Mouse (Mus musculus): ENCODE data around the gene Parp11.

Gene Parp11

DNA sequence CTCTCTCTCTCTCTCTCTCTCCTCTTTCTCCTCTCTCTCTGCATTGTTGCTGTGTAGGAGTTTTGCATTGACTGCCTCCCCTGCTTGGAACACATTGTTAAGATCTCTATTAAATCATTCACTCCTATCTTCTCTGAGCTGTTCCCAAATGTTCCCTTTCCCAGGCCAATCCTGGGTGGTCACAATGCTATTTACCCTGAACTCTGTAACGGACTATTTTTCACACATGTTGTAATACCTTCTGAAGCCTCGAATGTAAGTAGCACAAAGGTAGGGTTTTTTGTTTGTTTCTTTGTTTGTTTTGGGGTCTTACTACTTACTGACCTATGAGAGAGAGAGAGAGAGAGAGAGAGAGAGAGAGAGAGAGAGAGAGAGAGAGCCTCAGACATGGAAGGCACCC lies 2.2 kb downstream of the Parp11 start:
- no peak for DNase-seq (ENCODE audit: low spot score)

DNA sequence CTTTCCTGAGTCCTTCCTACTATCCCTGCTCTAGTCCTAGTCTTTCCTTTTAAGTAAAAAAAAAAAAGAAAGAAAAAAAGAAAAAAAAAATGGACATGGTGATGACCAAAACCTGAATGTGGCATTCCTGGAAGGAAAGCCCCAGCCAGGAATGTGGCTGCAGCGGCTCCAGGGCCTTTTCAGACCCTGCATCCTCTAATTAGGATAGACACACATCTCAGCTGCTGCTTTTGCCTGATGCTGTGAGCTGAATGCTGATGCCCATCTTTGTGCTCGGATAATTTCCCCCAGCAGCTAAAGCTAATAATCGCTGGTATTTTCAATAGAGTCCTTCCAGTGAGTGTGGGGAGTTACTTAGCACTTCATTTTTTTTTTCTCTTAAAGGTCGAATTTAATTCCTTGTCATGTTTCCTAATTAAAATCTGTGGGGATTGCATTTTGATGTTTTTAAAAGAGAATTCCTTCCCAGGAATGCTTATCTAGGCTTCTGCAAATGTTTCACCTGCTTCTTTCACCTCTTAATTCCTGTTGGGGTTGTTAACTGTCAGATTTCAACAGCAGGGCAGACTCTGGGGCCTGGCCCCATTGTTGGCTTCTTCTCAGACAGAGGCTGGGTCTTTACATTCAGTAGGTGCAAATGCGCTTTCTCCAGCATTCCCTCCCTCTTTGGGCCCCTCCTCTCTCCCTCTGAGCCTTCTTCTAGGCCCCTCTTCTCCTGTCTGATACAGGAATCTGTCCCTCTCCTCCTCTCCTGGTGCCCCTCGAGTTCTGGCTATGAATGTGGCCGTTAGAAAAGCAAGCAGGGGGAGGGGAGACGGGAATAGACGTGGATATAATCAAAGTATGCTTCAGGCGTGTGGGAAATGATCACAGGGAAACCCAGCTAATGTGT lies 3.1 kb downstream of the Parp11 start:
- DNase-seq (ENCODE audit: low spot score), result no peak

DNA sequence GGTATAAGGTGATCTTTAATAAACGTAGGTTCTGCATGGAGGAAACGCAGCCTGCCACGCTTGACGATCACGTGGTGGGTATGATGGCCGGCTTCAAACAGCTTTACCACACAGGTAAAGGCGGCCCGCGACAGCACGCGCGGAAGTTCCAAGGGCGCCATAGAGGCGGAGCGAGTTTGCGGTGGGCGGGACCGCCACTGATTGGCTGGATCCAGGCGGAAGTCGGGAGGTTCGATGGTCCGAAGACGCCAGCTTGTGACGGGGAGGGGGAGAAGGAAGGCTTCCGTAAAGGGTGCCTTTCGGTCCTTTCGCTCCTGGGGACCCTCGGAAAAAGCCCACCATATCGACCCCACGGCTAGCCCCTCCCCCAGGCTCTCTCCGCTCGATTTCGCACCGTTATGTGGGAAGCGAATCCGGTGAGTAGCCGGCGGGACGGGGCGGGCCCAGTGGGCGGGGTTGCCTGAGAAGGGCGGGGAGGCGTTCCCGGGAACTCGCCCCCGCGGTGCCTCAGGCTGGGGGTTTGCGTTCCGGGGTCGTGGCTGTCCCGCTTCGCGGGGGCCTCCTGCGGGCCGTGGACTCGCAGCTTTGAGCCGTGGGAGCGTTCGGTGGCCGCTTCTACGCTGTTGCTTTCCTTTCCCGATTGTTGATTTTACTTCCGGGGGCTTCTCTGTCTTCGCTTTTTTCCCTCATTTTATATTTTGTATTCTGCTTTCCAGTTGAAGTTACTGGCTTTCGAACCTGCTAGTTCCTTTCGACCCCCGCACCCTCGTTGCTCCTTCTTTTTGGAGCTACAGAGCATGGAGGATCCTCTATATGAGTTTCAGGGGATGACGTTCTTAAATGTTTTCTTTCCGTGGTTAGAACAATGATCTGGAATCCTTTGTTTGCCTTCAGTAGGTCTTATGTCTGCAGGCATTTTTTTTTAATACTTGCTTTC lies 7.0 kb downstream of the Parp11 start:
- peak; percentile 91 for DNase-seq (ENCODE audit: low spot score)

DNA sequence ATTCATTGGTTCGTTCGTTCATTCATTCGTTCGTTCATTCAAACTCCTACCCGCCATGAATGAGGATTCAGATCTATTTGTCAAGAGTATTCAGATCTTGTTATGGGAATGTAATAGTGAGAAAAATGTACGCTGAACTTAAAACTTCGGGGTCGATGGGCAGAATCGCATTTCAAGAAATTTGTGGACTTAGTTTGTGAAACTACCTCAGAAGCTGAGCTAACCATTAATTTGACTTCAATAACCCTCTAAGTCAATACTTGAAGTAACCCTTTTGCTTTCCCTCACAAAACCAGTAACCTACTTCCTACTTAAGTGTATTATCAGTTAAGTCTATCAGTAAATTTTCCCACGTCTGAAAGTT lies 7.7 kb downstream of the Parp11 start:
- no peak for DNase-seq (ENCODE audit: low spot score)

- DNase-seq (ENCODE audit: low spot score), result no peak
These were observed 8.2 kb downstream of the Parp11 start for GRCm38 (mm10) chr6:127454809-127455208.

- no peak for DNase-seq (ENCODE audit: low spot score)
These were observed 8.8 kb downstream of the Parp11 start for GRCm38 (mm10) chr6:127455440-127455839.

- DNase-seq (ENCODE audit: low spot score), result no peak
These were observed 10.1 kb downstream of the Parp11 start for GRCm38 (mm10) chr6:127456769-127457168.

- no peak for DNase-seq (ENCODE audit: low spot score)
These were observed 13.1 kb downstream of the Parp11 start for GRCm38 (mm10) chr6:127459776-127460175.

GRCm38 (mm10) chr6:127461491-127461890 lies 14.9 kb downstream of the Parp11 start:
- DNase-seq (ENCODE audit: low spot score), result no peak

DNA sequence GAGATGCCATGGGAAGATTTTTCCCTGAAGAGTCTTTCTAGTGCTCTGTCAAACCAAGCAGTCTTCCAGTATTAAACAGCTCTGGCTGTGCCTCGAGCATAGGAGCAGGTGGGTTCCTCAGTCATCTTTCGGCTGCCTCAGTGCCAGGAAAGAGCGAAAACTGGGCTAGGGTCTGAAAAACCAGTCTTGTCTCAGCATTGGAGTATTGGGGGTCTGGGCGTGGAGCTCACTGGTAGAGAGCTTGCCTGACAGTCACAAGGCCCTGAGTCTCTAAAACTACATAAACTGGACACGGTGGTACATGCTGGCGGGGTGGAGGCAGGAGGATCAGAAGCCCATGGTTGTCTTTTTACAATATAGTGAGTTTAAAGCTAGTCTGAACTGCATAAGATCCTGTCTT lies 15.6 kb downstream of the Parp11 start:
- DNase-seq (ENCODE audit: low spot score), result no peak

- DNase-seq (ENCODE audit: low spot score), result no peak
These were observed 16.8 kb downstream of the Parp11 start for GRCm38 (mm10) chr6:127463273-127464001.

DNA sequence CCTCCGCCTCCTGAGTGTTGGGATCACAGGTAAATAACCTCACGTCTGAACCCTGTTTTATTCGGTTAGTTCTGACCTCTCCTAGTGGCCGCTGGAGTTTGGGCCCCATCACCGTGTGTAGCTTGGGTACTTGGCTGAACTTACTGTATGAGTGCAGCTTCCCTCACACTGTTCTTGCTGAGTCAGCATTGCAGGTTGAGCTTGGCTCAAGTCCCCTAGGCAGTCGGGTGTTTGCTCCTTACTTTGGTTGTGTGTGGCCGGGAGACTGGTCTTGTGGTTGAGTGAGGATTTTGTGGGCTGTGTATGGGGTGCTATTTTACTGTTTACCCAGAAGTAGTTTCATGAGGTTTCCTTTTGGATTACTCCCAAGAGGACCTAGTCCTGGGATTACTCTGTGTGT lies 17.9 kb downstream of the Parp11 start:
- no peak for DNase-seq (ENCODE audit: low spot score)

GRCm38 (mm10) chr6:127466749-127467310 lies 20.2 kb downstream of the Parp11 start:
- no peak for DNase-seq (ENCODE audit: low spot score)

GRCm38 (mm10) chr6:127472078-127472477 lies 25.4 kb downstream of the Parp11 start:
- no peak for DNase-seq (ENCODE audit: low spot score)

- DNase-seq (ENCODE audit: low spot score), result no peak
These were observed 27.3 kb downstream of the Parp11 start for GRCm38 (mm10) chr6:127473961-127474360.

- DNase-seq (ENCODE audit: low spot score), result no peak
These were observed 28.6 kb downstream of the Parp11 start for GRCm38 (mm10) chr6:127475231-127475630.

DNA sequence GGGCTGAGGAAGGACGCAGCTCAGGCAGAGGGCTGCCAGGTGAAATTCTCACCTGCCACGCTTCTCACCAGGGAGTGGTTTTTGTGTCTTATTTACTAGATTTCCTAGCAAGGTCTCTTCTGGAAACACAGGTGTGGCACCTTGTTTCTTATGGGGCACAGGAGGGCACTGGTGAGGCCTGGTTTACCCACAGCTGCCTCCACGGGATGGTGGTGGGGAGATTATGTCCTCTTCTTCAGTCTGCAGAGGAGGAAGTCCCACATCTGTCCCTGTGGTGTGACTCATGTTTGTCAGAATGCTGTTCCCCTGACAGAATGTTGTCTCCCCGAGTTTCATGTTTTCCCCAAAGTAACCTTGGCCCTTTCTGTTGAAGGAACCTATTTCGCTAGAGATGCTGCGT lies 44.4 kb downstream of the Parp11 start:
- DNase-seq (ENCODE audit: low spot score), result no peak

DNA sequence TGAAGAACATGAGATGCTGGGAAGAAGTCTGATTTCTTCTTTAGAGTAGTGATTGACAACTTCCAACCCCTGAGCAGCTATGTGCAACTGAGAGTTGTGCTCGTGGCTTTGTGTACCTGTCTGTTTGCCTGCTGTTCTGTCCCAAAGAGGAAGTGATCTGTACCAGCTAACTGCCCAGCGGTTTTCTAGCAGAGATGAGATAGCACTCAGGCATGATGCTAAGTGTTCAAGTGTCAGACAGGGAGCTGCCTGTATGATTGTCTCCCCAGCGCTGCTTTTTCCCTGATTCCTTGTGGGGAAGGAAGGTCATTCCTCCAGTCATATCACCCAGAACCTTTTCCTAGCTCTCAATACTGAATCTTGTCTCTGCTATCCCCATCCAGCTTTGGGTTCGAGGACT lies 45.9 kb downstream of the Parp11 start:
- no peak for DNase-seq (ENCODE audit: low spot score)

GRCm38 (mm10) chr6:127493750-127494149 lies 47.1 kb downstream of the Parp11 start:
- no peak for DNase-seq (ENCODE audit: low spot score)

- no peak for DNase-seq (ENCODE audit: low spot score)
These were observed 47.7 kb downstream of the Parp11 start for GRCm38 (mm10) chr6:127494357-127494756.

GRCm38 (mm10) chr6:127495251-127495650 lies 48.6 kb downstream of the Parp11 start:
- DNase-seq (ENCODE audit: low spot score), result no peak

DNA sequence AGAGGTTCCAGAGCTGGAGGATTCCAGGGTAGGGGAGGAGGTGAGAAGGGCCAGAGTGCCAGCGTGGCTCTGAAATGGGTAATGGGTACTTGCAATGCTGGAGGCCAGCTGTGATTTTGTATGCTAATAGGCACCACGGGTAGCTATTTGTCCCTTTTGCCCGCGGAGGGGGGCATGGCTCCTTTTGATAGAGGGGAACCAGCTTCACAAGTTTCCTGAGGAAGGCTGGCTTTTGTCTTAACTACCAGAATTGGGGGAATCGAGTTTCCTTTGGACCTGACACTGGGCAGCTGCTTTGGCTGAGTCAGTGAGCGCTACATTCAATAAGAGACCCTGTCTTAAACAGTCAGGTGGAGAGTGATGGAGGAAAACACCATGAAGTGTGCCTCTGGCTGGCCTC lies 49.2 kb downstream of the Parp11 start:
- DNase-seq (ENCODE audit: low spot score), result no peak
